Mouse (Mus musculus): ENCODE data around the gene Golph3l.

DNA sequence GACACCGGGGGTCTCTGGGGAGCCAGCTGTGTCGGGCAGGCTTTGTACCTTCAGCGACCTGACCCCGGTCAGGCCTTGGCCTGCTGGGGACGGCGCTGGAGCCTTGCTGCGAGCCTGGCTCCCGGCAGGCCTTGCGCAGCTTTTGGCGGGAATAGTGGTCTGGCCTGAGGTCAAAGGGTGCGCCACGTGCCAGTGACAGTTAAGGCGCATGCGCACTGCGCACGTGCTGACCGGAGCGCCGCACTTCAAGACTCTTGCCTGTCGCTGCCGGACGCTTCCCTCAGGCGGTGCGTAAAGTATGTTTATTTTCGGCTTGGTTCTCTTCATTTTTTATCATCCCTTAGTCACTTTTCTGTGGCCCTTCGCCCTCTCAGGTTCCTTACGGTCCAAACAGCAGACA, 29.3 kb upstream of the Golph3l start, which contains the start of gene Hormad1:
- TF ChIP-seq CTCF (conservative IDR thresholded peaks at IDR 0.05; ENCODE audit: insufficient read depth, insufficient read length, low read depth, low read length) (no peak), POLR2A (IDR thresholded peaks at IDR 0.05; ENCODE audit: low read depth, low read length) (no peak)

All from kidney, adult 2 months (tissue).